Mouse (Mus musculus): ENCODE results near the gene Zmym2. TPM values are rescaled to one million over a fixed set of nuclear protein-coding genes. Genes with fewer than 3 reads are reported as not detected.
"Not testable (repeated sequence)": the region's sequence is repeated elsewhere in the genome, so short reads cannot be mapped to it uniquely, and the experiment has no call there.

Zmym2 gene
- polyA plus RNA-seq, 1 experiment from 2014 or later, result 26.9 TPM

GRCm38 (mm10) chr14:56885986-56886593, 363 bp upstream of the Zmym2 start:
- H3K27ac ChIP-seq, result peak overlapping the region; percentile 96
- H3K4me1 ChIP-seq (replicated peaks; ENCODE audit: insufficient read depth, low read length); H3K27me3 ChIP-seq (ENCODE audit: insufficient read depth, low read length); H3K9me3 ChIP-seq (replicated peaks; ENCODE audit: low read length); H3K36me3 ChIP-seq (ENCODE audit: insufficient read depth, low read length): not testable (repeated sequence)
- peak overlapping the region; percentile 66 for H3K4me2 ChIP-seq (ENCODE audit: low read length)
- H3K9ac ChIP-seq (ENCODE audit: low read depth, low read length), result peak overlapping the region; percentile 78
- under 1% methylated on average over 39 of the region's 69 CpGs for WGBS
- peak; percentile 74 for DNase-seq (ENCODE audit: low spot score)
- peak overlapping the region; percentile 41 for H3K4me3 ChIP-seq (replicated peaks; ENCODE audit: low read depth, low read length)
- peak; percentile 95 for ATAC-seq (replicated peaks; ENCODE audit: low FRiP score, low read depth)
- peak; percentile 3; the same call in 1 of the 2 replicates for TF ChIP-seq CTCF (IDR thresholded peaks at IDR 0.05; ENCODE audit: low read depth)

- peak; percentile 69 for DNase-seq (ENCODE audit: low spot score)
- ATAC-seq (replicated peaks; ENCODE audit: low FRiP score, low read depth), result no peak
- Histone ChIP-seq H3K4me3 (replicated peaks; ENCODE audit: low read depth, low read length) (peak overlapping the region; percentile 89), H3K36me3 (ENCODE audit: insufficient read depth, low read length) (no peaks in the 10 kb centered on the region), H3K4me1 (replicated peaks; ENCODE audit: insufficient read depth, low read length) (peaks cover 10% of the 10 kb centered on the region; the same call in 1 of the 2 replicates), H3K4me2 (ENCODE audit: low read length) (peak overlapping the region; percentile 67), H3K9me3 (replicated peaks; ENCODE audit: low read length) (no peaks in the 10 kb centered on the region), H3K27me3 (ENCODE audit: insufficient read depth, low read length) (no peaks in the 10 kb centered on the region), H3K27ac (peak overlapping the region; percentile 100), H3K9ac (ENCODE audit: low read depth, low read length) (peak overlapping the region; percentile 92)
- TF ChIP-seq CTCF (IDR thresholded peaks at IDR 0.05; ENCODE audit: low read depth), result no peak
- 1% methylated on average over 3 of the region's 3 CpGs for WGBS
These were observed 1.0 kb downstream of the Zmym2 start for GRCm38 (mm10) chr14:56887514-56887880.

GRCm38 (mm10) chr14:56887887-56888286, 1.4 kb downstream of the Zmym2 start:
- H3K27me3 ChIP-seq (ENCODE audit: insufficient read depth, low read length), result no peaks in the 10 kb centered on the region
- under 1% methylated on average over 9 of the region's 9 CpGs for WGBS
- peak overlapping the region; percentile 92 for H3K9ac ChIP-seq (ENCODE audit: low read depth, low read length)
- peaks cover 10% of the 10 kb centered on the region; the same call in 1 of the 2 replicates for H3K4me1 ChIP-seq (replicated peaks; ENCODE audit: insufficient read depth, low read length)
- no peaks in the 10 kb centered on the region for H3K36me3 ChIP-seq (ENCODE audit: insufficient read depth, low read length)
- ATAC-seq (replicated peaks; ENCODE audit: low FRiP score, low read depth), result no peak
- H3K27ac ChIP-seq, result peak overlapping the region; percentile 100
- H3K9me3 ChIP-seq (replicated peaks; ENCODE audit: low read length), result no peaks in the 10 kb centered on the region
- H3K4me2 ChIP-seq (ENCODE audit: low read length), result peak overlapping the region; percentile 67
- TF ChIP-seq CTCF (IDR thresholded peaks at IDR 0.05; ENCODE audit: low read depth), result peak; percentile 79
- peak overlapping the region; percentile 89 for H3K4me3 ChIP-seq (replicated peaks; ENCODE audit: low read depth, low read length)
- peak; percentile 92 for DNase-seq (ENCODE audit: low spot score)

- no peak for TF ChIP-seq CTCF (IDR thresholded peaks at IDR 0.05; ENCODE audit: low read depth)
These were observed 2.0 kb downstream of the Zmym2 start for GRCm38 (mm10) chr14:56888416-56888815.

GRCm38 (mm10) chr14:56894417-56894816, 8.0 kb downstream of the Zmym2 start:
- H3K9me3 ChIP-seq (replicated peaks; ENCODE audit: low read length), result no peaks in the 10 kb centered on the region
- no peak overlapping the region for H3K4me2 ChIP-seq (ENCODE audit: low read length)
- no peaks in the 10 kb centered on the region for H3K27me3 ChIP-seq (ENCODE audit: insufficient read depth, low read length)
- no peak overlapping the region for H3K4me3 ChIP-seq (replicated peaks; ENCODE audit: low read depth, low read length)
- ATAC-seq (replicated peaks; ENCODE audit: low FRiP score, low read depth) (no peak), DNase-seq (ENCODE audit: low spot score) (no peak)
- no peaks in the 10 kb centered on the region for H3K36me3 ChIP-seq (ENCODE audit: insufficient read depth, low read length)
- H3K4me1 ChIP-seq (replicated peaks; ENCODE audit: insufficient read depth, low read length), result 0 out of 2 replicates have a peak, but pooled peaks cover 4% of the 10 kb centered on the region
- no peak overlapping the region for H3K9ac ChIP-seq (ENCODE audit: low read depth, low read length)
- no peak overlapping the region for H3K27ac ChIP-seq
- TF ChIP-seq CTCF (IDR thresholded peaks at IDR 0.05; ENCODE audit: low read depth), result no peak
- WGBS, result 86% methylated on average over 2 of the region's 2 CpGs

More at GRCm38 (mm10) chr14:56888416-56888815, 2.0 kb downstream of the Zmym2 start:
- DNase-seq (ENCODE audit: low spot score) (no peak), ATAC-seq (replicated peaks; ENCODE audit: low FRiP score, low read depth) (no peak)
- no peaks in the 10 kb centered on the region for H3K9me3 ChIP-seq (replicated peaks; ENCODE audit: low read length)
- no peaks in the 10 kb centered on the region for H3K27me3 ChIP-seq (ENCODE audit: insufficient read depth, low read length)
- 0 out of 2 replicates have a peak overlapping the region, but pooled peaks have one; percentile 100 for H3K27ac ChIP-seq
- no peak overlapping the region for H3K9ac ChIP-seq (ENCODE audit: low read depth, low read length)
- H3K4me1 ChIP-seq (replicated peaks; ENCODE audit: insufficient read depth, low read length), result peaks cover 10% of the 10 kb centered on the region; the same call in 1 of the 2 replicates
- no peaks in the 10 kb centered on the region for H3K36me3 ChIP-seq (ENCODE audit: insufficient read depth, low read length)
- H3K4me3 ChIP-seq (replicated peaks; ENCODE audit: low read depth, low read length), result peak overlapping the region; percentile 89; the same call in 1 of the 2 replicates
- WGBS, result 90% methylated on average over 2 of the region's 2 CpGs
- H3K4me2 ChIP-seq (ENCODE audit: low read length), result peak overlapping the region; percentile 67

- DNase-seq (ENCODE audit: low spot score) (no peak), ATAC-seq (replicated peaks; ENCODE audit: low FRiP score, low read depth) (no peak)
- no peaks in the 10 kb centered on the region for H3K4me1 ChIP-seq (replicated peaks; ENCODE audit: insufficient read depth, low read length)
- no peaks in the 10 kb centered on the region for H3K27me3 ChIP-seq (ENCODE audit: insufficient read depth, low read length)
- no peak overlapping the region for H3K4me3 ChIP-seq (replicated peaks; ENCODE audit: low read depth, low read length)
- H3K4me2 ChIP-seq (ENCODE audit: low read length), result no peak overlapping the region
- no peaks in the 10 kb centered on the region for H3K9me3 ChIP-seq (replicated peaks; ENCODE audit: low read length)
- no peaks in the 10 kb centered on the region for H3K36me3 ChIP-seq (ENCODE audit: insufficient read depth, low read length)
- 96% methylated on average over 1 of the region's 1 CpGs for WGBS
- H3K9ac ChIP-seq (ENCODE audit: low read depth, low read length), result no peak overlapping the region
- no peak overlapping the region for H3K27ac ChIP-seq
- no peak for TF ChIP-seq CTCF (IDR thresholded peaks at IDR 0.05; ENCODE audit: low read depth)
These were observed 10.1 kb downstream of the Zmym2 start for GRCm38 (mm10) chr14:56896521-56896920.

Measured in kidney, postnatal 0 days (tissue).